Mouse (Mus musculus) small intestine, adult 2 months (tissue): ENCODE data around the gene Zfp451. TPM values are rescaled to one million over a fixed set of nuclear protein-coding genes. Genes with fewer than 3 reads are reported as not detected.
A peak's percentile ranks its signal among the peaks of the same experiment; 100 is the strongest.

Source experiments
- H3K27ac ChIP-seq: fragments of 200-500 bp; 2 replicates; pipeline ENCODE4 v1.5.1; 2012; ENCODE audit warnings: low read depth, low read length, control low read depth, inconsistent platforms; ENCODE audit not compliant: insufficient read depth
- H3K27me3 ChIP-seq: fragments of 200-500 bp; 2 replicates; pipeline ENCODE4 v1.6.1; 2012; ENCODE audit warnings: mild to moderate bottlenecking, moderate library complexity, low read length, inconsistent platforms; ENCODE audit not compliant: control insufficient read depth, insufficient read depth
- H3K36me3 ChIP-seq: fragments of 200-500 bp; 2 replicates; pipeline ENCODE4 v1.6.1; 2012; ENCODE audit warnings: mild to moderate bottlenecking, low read length, control low read depth, inconsistent platforms; ENCODE audit not compliant: control insufficient read depth, insufficient read depth
- H3K4me1 ChIP-seq: fragments of 200-500 bp; 2 replicates; pipeline ENCODE4 v1.6.1; 2012; ENCODE audit warnings: low read length, inconsistent platforms, mixed read lengths; ENCODE audit not compliant: control insufficient read depth, insufficient read depth, insufficient read length
- H3K4me3 ChIP-seq: fragments of 200-500 bp; 2 replicates; pipeline ENCODE4 v1.5.1; 2012; ENCODE audit warnings: low read depth, mild to moderate bottlenecking, control low read depth, inconsistent platforms, low read length, moderate library complexity
- CTCF ChIP-seq: fragments of 200-500 bp; IDR thresholded peaks from 2 replicates; pipeline ENCODE4 v1.5.1; 2012; ENCODE audit warnings: low read depth, mild to moderate bottlenecking, control low read depth, inconsistent platforms, low read length, moderate library complexity, mixed read lengths; ENCODE audit not compliant: insufficient replicate concordance, insufficient read length; ENCODE audit errors: extremely low read depth
- POLR2A ChIP-seq: fragments of 200-500 bp; IDR thresholded peaks from 2 replicates; pipeline ENCODE4 v1.6.1; 2012; ENCODE audit warnings: low read depth, mild to moderate bottlenecking, control low read depth, inconsistent platforms, low read length, moderate library complexity
- WGBS: fragments of 180-500 bp; shearing (Covaris S2); methylation state at CpG from one replicate; pipeline ENCODE4 v1.1.7; 2018; 5-methylcytosine and 5-hydroxymethylcytosine counted together
- polyA plus RNA-seq: library from polyadenylated mRNA; depleted of rRNA; stranded (reverse); fragments of >200 nt; gene quantifications from 2 replicates; pipeline ENCODE4 v1.2.3, GENCODE M21; 2012

Zfp451 gene
- polyA plus RNA-seq, 1 experiment = 1.4 TPM

DNA sequence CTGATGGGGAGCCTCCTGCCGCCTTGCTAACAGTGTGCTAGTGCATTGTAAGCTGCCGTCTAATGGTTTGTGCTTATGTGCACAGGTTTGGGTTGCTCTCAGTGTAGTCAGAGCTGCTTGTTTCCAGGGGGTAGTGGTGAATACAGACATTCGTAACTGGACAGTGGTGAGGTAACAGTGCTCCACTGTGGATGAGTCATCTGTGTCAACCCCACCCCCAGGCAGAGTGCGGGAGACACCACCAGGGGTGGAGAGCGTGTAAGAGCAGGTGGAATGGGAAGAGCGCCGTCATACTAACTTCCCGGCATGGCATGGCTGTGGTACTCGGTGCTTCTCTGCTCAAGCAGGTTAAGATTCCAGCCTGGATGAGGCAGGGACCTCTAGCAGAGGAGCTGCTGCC is 81.4 kb downstream of the Zfp451 start:
- WGBS = 82% methylated on average over 9 of the region's 9 CpGs

DNA sequence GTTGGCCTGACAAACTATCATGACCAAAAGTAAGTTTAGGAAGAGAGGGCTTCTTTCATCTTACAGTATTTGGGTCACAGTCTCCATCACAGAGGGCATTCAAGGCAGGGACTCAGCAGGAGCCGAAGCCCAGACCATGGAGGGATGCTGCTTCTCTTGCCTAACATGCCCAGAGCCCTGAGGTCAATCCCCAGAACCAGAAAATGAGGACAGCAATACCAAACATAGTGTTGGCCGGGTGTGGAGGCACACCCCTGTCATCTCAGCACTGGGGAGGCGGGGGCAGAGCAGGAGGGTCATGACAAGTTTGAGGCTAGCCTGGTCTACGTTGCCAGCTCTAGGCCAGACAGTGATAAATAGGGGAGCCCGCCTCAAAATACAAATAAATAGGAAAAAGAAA is 89.3 kb downstream of the Zfp451 start:
- WGBS = 89% methylated on average over 5 of the region's 5 CpGs
- peaks cover 7% of the 10 kb centered on the region; the same call in 1 of the 2 replicates for H3K36me3 ChIP-seq

More for the DNA sequence above, 81.4 kb downstream of the Zfp451 start:
- H3K4me3 ChIP-seq = no peak overlapping the region
- no peak overlapping the region for H3K27ac ChIP-seq
- H3K4me1 ChIP-seq = no peaks in the 10 kb centered on the region
- TF ChIP-seq CTCF (no peak), POLR2A (no peak)
- peaks cover 3% of the 10 kb centered on the region; the same call in 1 of the 2 replicates for H3K36me3 ChIP-seq
- no peaks in the 10 kb centered on the region for H3K27me3 ChIP-seq

DNA sequence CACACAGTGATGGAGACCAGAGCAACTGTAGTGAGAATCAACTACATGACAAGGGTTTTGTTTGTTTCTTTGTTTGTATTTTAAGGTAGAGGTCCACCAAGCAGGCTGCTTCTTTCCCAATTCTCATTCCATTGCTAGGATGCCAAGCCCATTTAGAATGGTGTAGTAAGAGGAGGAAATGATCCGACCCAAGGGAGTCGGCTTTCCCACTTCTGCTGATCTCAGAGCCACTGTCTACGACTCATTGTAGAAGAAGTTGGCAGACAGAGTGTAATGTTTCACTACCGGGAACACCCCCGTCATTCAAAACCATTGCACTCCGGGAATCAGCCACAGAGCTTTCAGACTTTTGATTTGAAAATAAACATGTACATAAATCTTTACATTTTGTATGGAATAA is 89.9 kb downstream of the Zfp451 start:
- H3K36me3 ChIP-seq = peaks cover 7% of the 10 kb centered on the region; the same call in 1 of the 2 replicates

More for the DNA sequence above, 89.3 kb downstream of the Zfp451 start:
- no peaks in the 10 kb centered on the region for H3K27me3 ChIP-seq
- no peak overlapping the region for H3K4me3 ChIP-seq
- TF ChIP-seq POLR2A = no peak
- TF ChIP-seq CTCF = no peak
- peaks cover 2% of the 10 kb centered on the region; the same call in 1 of the 2 replicates for H3K4me1 ChIP-seq
- no peak overlapping the region for H3K27ac ChIP-seq

DNA sequence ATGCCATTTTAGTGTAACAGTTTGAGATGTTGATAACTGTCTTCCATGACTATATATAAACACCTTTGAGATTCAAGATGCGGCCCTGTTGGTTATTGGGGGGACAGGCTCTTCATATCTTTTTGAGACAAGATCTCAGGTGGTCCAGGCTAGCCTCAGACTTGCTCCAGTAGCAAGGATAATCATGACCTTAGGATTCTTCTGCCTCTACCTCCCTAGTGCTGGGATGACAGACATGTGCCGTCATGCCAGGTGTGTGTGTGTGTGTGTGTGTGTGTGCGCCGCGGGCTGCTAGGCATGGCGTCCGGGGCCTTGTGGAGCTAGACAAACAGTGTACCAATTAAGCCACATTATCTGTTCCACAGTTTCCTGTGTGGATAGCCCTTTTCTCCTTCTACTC is 93.4 kb downstream of the Zfp451 start:
- H3K4me3 ChIP-seq = no peak overlapping the region
- peaks cover 2% of the 10 kb centered on the region; the same call in 1 of the 2 replicates for H3K4me1 ChIP-seq
- no peak overlapping the region for H3K27ac ChIP-seq
- 91% methylated on average over 7 of the region's 7 CpGs for WGBS
- H3K27me3 ChIP-seq = no peaks in the 10 kb centered on the region
- H3K36me3 ChIP-seq = peaks cover 6% of the 10 kb centered on the region; the same call in 1 of the 2 replicates
- no peak for TF ChIP-seq POLR2A
- TF ChIP-seq CTCF = no peak

More for the DNA sequence above, 89.9 kb downstream of the Zfp451 start:
- TF ChIP-seq CTCF (no peak), POLR2A (no peak)
- Histone ChIP-seq H3K4me1 (peaks cover 2% of the 10 kb centered on the region; the same call in 1 of the 2 replicates), H3K27ac (no peak overlapping the region), H3K27me3 (no peaks in the 10 kb centered on the region), H3K4me3 (no peak overlapping the region)
- 82% methylated on average over 6 of the region's 6 CpGs for WGBS

DNA sequence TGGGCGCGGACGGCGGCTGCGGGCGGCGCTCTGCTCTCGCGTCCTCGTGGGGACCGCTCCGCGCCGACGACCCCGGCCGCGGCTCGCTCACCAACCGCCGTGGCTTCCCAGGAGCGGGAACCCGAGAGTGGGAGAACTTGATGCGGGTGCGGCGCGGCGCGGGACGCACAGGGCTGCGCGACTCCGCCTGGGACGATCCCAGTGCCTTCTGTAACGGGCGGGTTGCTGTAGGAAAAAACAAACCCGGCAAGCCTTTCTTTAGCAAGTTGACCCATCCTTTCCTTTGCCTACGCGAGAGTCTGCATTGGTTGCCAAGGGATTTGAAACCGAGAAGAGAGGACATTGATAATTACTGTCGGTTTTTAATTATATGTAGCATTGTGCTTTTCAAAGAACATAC is 94.2 kb downstream of the Zfp451 start:
- TF ChIP-seq POLR2A (no peak), CTCF (no peak)
- peak overlapping the region; percentile 19; the same call in 1 of the 2 replicates for H3K27ac ChIP-seq
- H3K36me3 ChIP-seq = peaks cover 6% of the 10 kb centered on the region; the same call in 1 of the 2 replicates
- H3K27me3 ChIP-seq = no peaks in the 10 kb centered on the region
- peaks cover 2% of the 10 kb centered on the region; the same call in 1 of the 2 replicates for H3K4me1 ChIP-seq
- H3K4me3 ChIP-seq = peak overlapping the region; percentile 89
- WGBS = under 1% methylated on average over 41 of the region's 41 CpGs

DNA sequence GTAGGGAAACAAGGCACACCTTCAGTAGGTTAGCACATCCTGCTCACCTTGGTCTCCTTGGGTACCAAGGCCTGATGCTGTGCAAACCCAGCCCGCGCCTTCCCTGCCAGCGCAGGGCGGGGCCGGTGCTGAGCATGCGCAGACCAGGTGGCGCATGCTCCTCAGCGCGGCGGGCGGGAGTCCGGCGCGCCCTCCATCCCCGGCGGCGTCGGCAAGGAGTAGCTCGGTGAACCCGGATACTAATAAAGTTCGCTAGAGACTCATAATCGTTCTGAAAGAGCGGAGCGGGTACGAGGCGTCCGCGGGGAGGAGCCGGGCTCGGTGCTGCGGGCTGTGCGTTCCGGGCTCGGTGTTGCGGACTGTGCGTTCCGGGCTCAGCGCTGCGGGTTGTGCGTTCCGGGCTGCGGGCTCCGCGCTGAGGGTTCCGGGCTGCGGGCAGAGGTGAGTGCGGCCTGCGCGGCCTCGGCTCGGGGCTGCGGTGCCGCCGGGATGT is 94.6 kb downstream of the Zfp451 start, which contains the start of gene Rab23:
TSS of gene Rab23 (plus strand) at position 155 of the 493 bp plus-strand sequence.
- Histone ChIP-seq H3K4me1 (peaks cover 2% of the 10 kb centered on the region; the same call in 1 of the 2 replicates), H3K4me3 (peak within 1 kb of the TSS; percentile 89), H3K27me3 (no peaks in the 10 kb centered on the region), H3K27ac (peak within 1 kb of the TSS; percentile 19; the same call in 1 of the 2 replicates), H3K36me3 (peaks cover 6% of the 10 kb centered on the region; the same call in 1 of the 2 replicates)
- no peak for TF ChIP-seq CTCF
- TF ChIP-seq POLR2A = no peak; the same call in 1 of the 2 replicates
- WGBS = under 1% methylated on average over 54 of the region's 54 CpGs

DNA sequence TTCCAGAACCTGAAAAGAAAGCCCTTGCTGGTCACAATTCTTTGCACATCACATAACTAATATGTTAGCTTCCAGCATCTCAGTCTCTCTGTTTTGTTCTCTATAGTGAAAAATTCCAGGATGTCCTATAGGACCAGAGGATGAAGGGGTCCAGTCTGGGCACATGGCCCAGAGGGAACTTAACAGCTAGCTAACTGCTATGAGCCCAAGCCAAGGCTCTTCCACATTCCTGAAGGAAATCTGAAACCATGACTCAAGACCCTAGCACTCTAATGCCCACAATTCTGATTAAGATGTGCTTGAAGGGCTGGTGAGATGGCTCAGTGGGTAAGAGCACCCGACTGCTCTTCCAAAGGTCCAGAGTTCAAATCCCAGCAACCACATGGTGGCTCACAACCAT is 96.8 kb downstream of the Zfp451 start:
- H3K4me1 ChIP-seq = peaks cover 2% of the 10 kb centered on the region; the same call in 1 of the 2 replicates
- no peak for TF ChIP-seq CTCF
- no peak for TF ChIP-seq POLR2A
- 73% methylated on average over 1 of the region's 1 CpGs for WGBS

DNA sequence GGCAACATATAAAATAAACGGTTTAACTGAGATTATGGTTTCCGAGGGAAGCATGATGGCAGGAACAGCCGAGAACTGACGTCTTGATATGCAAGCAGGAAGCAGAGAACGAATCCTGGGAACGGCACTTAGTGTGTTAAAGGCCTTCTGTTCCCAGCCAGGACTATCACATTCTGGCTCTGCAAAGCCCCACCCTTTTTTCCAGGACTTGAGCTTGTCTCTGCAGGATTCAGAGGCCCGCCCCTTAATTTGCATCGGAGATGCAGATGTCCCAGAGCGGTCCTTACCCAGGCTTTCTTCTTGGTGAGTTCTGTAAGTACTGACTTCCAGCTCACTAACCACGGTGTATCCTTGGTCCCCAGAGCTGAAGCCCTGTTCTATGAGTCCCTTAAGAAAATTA is 99.6 kb downstream of the Zfp451 start:
- H3K27me3 ChIP-seq = no peaks in the 10 kb centered on the region
- H3K36me3 ChIP-seq = no peaks in the 10 kb centered on the region
- no peaks in the 10 kb centered on the region for H3K4me1 ChIP-seq
- TF ChIP-seq CTCF (no peak), POLR2A (no peak)
- WGBS = 7% methylated on average over 10 of the region's 10 CpGs
- no peak overlapping the region for H3K4me3 ChIP-seq
- H3K27ac ChIP-seq = no peak overlapping the region

More for the DNA sequence above, 96.8 kb downstream of the Zfp451 start:
- H3K36me3 ChIP-seq = no peaks in the 10 kb centered on the region
- no peak overlapping the region for H3K4me3 ChIP-seq
- no peak overlapping the region for H3K27ac ChIP-seq
- no peaks in the 10 kb centered on the region for H3K27me3 ChIP-seq
